Mouse (Mus musculus) gastrocnemius, adult 18-20 months (tissue): Measurements from ENCODE around the gene Cnih4. TPM values are rescaled to one million over a fixed set of nuclear protein-coding genes. Genes with fewer than 3 reads are reported as not detected.

Experiments
- DNase-seq: peaks from one replicate; pipeline ENCODE4 v3.0.0; 2021; ENCODE audit warnings: low spot score
- total RNA-seq, 2 experiments: library from RNA; stranded (reverse); gene quantifications; 2 replicates each; pipeline ENCODE4 v1.2.3; 2021

Cnih4 gene
- total RNA-seq, 2 experiments from 2014 or later, result 39.3 to 40.5 TPM

- peak; percentile 31 for DNase-seq
Observed at GRCm38 (mm10) chr1:181210601-181211402, 66.3 kb downstream of the Cnih4 start.

GRCm38 (mm10) chr1:181211403-181211919 is 67.0 kb downstream of the Cnih4 start:
- DNase-seq, result peak; percentile 36

DNA sequence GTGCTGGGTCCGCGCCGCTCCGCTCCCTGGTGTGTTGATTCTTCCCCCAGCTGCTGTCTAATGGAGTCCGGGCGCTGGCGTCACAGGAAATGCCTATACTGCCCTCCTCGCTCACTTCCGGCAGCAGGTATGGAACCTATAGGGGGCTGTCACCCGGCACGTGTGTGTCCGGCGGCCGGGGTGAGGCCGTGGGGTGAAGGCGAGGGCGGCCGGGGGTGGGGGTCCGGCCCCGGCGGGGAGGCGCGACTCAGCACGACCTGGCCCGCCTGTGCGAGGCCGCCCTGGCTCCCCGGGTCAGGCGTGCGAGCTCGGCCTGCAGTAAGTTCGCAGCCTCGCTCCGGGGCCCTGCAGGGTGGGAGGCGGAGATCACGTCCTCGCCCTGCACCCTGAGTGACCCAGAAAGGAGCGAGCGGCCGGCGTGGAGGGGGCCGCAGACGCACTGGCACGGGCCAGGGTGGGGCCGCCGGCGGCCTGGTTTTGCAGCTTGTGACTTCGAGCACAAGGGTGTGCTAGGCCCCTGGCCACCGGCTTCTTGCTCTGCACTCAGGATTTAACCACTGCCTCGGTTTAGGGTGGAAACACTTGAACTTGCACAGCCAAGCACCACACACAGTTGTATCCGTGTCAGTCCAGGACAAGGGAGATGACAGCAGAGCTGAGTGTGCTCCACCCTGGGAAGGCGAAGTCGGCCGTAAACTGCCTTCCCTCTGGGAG is 67.6 kb downstream of the Cnih4 start, which contains the start of gene Wdr26:
TSS of gene Wdr26 (minus strand) at position 82 of the 714 bp plus-strand sequence.
- peak; percentile 80 for DNase-seq

DNA sequence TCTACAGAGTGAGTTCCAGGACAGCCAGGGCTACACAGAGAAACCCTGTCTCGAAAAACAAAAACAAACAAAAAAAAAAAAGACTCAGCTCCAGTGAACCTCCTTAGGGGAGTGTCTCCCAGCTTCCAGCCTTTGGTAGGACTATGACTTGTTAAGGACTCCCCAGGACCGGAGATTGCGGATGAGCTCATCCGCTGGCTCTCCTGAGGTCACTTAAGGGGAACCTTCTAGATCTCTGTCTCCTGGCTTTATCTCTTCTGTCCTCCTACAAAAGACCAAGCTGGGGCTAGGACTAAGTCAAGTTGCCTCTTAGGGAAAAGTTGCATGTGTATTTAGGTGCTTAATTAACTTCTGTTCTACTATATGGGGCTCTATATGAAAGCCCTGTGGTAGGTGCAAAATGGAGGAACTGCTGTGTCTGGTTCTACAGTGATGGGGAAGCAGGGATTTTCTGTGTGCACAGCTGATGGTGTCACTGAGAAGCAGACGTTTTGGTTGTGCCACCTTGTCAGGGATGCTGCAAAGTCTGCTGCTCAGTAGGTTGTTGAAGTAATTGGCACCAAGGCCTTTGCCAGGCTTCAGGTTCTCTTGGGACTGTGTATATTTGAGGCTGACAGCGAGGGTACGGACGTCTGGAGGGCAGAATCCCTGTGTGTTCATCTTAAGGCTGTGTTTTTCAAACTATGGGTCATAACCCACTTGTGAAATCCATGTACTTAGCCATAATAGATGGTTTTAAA is 70.0 kb downstream of the Cnih4 start:
- no peak for DNase-seq

GRCm38 (mm10) chr1:181216315-181216714 is 71.8 kb downstream of the Cnih4 start:
- no peak for DNase-seq

Other genes starting within 250 kb of the Cnih4 start
- 10 to 100 TPM in 1 of 2 experiments, 1 to 10 TPM in 1; 9.9 to 10.9 TPM for gene Pycr2, start 240.4 kb upstream of the Cnih4 start, total RNA-seq
- under 1 TPM; 0.23 to 0.26 TPM for gene Lefty1, start 209.7 kb upstream of the Cnih4 start, total RNA-seq
- gene Tmem63a, start 202.3 kb upstream of the Cnih4 start, total RNA-seq, result 10 to 100 TPM; 14.5 to 15.6 TPM
- gene Ephx1, start 123.8 kb upstream of the Cnih4 start, total RNA-seq, result 10 to 100 TPM; 13.0 to 16.0 TPM
- not detected for gene 9130409I23Rik, start 93.5 kb upstream of the Cnih4 start, total RNA-seq
- gene Nvl, start 489 bp upstream of the Cnih4 start, total RNA-seq, result 1 to 10 TPM; 7.4 to 8.7 TPM
- 10 to 100 TPM; 89.7 to 92.7 TPM for gene Wdr26, start 67.3 kb downstream of the Cnih4 start, total RNA-seq
- gene Cnih3, start 207.9 kb downstream of the Cnih4 start, total RNA-seq, result not detected